Mouse (Mus musculus) ES-E14 (cell line): Measurements from ENCODE around the gene Zfp865. TPM values are rescaled to one million over a fixed set of nuclear protein-coding genes. Genes with fewer than 3 reads are reported as not detected.

Source experiments
- DNase-seq: peaks from one replicate; pipeline ENCODE4 v3.0.0-alpha.2; 2013; ENCODE audit warnings: low read depth, low spot score
- H3K27ac ChIP-seq: 2 replicates; pipeline ENCODE4 v1.5.1; 2012; ENCODE audit warnings: low read depth, mild to moderate bottlenecking, low read length, moderate library complexity, mixed read lengths; ENCODE audit not compliant: poor library complexity, insufficient read depth, severe bottlenecking
- H3K36me3 ChIP-seq: 2 replicates; pipeline ENCODE4 v1.6.1; 2012; ENCODE audit warnings: mild to moderate bottlenecking, low read length, moderate library complexity, mixed read lengths; ENCODE audit not compliant: control insufficient read depth, poor library complexity, insufficient read depth, severe bottlenecking
- H3K4me1 ChIP-seq, 2 experiments: fragments of 150-350 bp in 1 of 2; sonication (generic) in 1 of 2; 2 replicates each; pipeline ENCODE4 v1.6.1; 2012; ENCODE audit warnings: low read length in 2 of 2, mild to moderate bottlenecking in 1 of 2, mixed read lengths in 1 of 2; ENCODE audit not compliant: control insufficient read depth in 2 of 2, insufficient read depth in 2 of 2, poor library complexity in 1 of 2
- H3K4me3 ChIP-seq, 2 experiments: fragments of 150-350 bp in 1 of 2; sonication (generic) in 1 of 2; 2 replicates each; pipeline ENCODE4 v1.5.1; 2012; ENCODE audit warnings: low read length in 2 of 2, low read depth in 1 of 2, mild to moderate bottlenecking in 1 of 2, mixed read lengths in 1 of 2; ENCODE audit not compliant: insufficient read depth in 1 of 2, poor library complexity in 1 of 2, severe bottlenecking in 1 of 2
- H3K9ac ChIP-seq: 2 replicates; pipeline ENCODE4 v1.6.1; 2012; ENCODE audit warnings: low read depth, mild to moderate bottlenecking, low read length, mixed read lengths; ENCODE audit not compliant: poor library complexity, insufficient read depth, severe bottlenecking
- H3K9me3 ChIP-seq: fragments of 150-350 bp; sonication (generic); 2 replicates; pipeline ENCODE4 v1.6.1; 2012; ENCODE audit warnings: low read depth, mild to moderate bottlenecking, low read length; ENCODE audit not compliant: control insufficient read depth, insufficient read depth
- CHD2 ChIP-seq: IDR thresholded peaks from 2 replicates; pipeline ENCODE4 v1.6.1; 2014; ENCODE audit warnings: mild to moderate bottlenecking, low read depth, low read length, inconsistent platforms
- HCFC1 ChIP-seq: IDR thresholded peaks from 2 replicates; pipeline ENCODE4 v1.6.1; 2012; ENCODE audit warnings: low read length, inconsistent platforms, borderline replicate concordance; ENCODE audit not compliant: insufficient read depth
- MAFK ChIP-seq: IDR thresholded peaks from 2 replicates; pipeline ENCODE4 v1.6.1; 2014; ENCODE audit warnings: mild to moderate bottlenecking, low read depth, low read length, inconsistent platforms; ENCODE audit not compliant: insufficient read depth
- ZC3H11A ChIP-seq: IDR thresholded peaks from 2 replicates; pipeline ENCODE4 v1.6.1; 2012; ENCODE audit warnings: low read depth, mild to moderate bottlenecking, inconsistent platforms, low read length, borderline replicate concordance
- ZNF384 ChIP-seq: IDR thresholded peaks from 2 replicates; pipeline ENCODE4 v1.6.1; 2012; ENCODE audit warnings: low read depth, low read length, inconsistent platforms
- in situ Hi-C, 2 experiments: fragments of 600-800 bp; cut with MboI; formaldehyde crosslinking; loops; one replicate each; pipeline ENCODE4 v1.15.1; 2025; ENCODE audit warnings: low sequenced_read_pairs in 2 of 2, inconsistent platforms in 1 of 2; ENCODE audit not compliant: unreplicated experiment in 2 of 2
- total RNA-seq: library from RNA; depleted of rRNA; stranded (reverse); fragments of 300-350 nt; gene quantifications from 2 replicates; pipeline ENCODE4 v1.2.3, GENCODE M21; 2012

Gene Zfp865
- total RNA-seq, 1 experiment, result 12.9 TPM

DNA sequence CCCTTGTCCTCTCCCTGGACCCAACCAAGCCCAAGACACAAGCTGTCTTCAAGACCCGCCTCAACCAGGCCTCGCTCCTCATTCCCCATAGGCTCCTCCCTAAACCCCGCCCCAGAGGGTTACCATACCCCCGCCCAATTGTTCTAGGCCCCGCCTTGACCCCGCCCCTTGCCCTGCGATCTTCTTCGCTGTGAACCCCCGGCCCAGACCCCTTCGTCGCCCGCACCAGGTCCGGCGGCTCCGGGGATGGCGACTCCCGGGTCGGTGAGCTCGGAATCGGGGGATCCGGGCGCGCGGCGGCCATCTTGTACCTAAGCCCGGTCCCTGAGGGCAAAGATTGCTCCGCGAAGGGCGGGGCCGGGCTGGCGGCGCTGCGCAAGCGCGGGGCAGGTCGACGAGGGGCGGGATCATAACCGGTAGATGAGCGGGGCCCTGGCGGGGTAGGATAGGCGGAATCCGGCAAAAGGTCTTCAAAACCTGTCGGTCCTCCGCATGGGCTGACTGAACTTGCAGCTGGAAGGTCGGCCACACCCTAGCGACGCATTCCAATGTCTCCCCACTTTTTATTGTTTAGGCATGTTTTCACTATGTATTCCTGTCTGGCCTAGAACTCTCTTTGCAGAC is 18.0 kb downstream of the Zfp865 start, which contains the start of gene Zfp784:
TSS of gene Zfp784 (minus strand) at position 338 of the 624 bp plus-strand sequence.
- H3K27ac ChIP-seq, result peak within 1 kb of the TSS; percentile 81
- DNase-seq, result peak; percentile 88
- no peaks in the 10 kb centered on the region for H3K36me3 ChIP-seq
- H3K9me3 ChIP-seq, result no peaks in the 10 kb centered on the region
- peaks cover 0 to 2% of the 10 kb centered on the region in 2 experiments; a peak in 1 of 4 replicates for H3K4me1 ChIP-seq
- in situ Hi-C loops, result no loop called here
- TF ChIP-seq HCFC1, result no peak
- TF ChIP-seq ZC3H11A, result no peak
- TF ChIP-seq ZNF384, result no peak
- no peak for TF ChIP-seq CHD2
- TF ChIP-seq MAFK, result no peak
- H3K9ac ChIP-seq, result peak within 1 kb of the TSS; percentile 91
- H3K4me3 ChIP-seq, result peak within 1 kb of the TSS; percentile 89 to 94

DNA sequence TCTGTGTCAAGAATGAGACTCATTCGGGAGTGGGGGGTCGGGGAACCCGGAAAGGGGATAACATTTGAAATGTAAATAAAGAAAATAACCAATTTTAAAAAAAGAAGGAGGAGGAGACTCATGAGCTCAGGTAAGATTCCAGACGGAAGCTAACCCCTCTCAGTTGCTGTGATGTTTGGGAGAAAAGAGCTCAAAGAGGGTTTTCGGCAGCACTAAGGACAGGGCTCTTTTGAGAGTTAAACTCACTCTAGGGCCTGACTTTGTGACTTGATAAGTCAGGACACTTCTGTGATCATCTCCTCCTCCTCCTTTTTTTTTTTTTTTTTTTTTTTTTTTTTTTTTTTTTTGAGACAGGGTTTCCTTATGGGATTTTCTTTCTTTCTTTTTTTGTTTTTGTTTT is 18.8 kb downstream of the Zfp865 start:
- TF ChIP-seq CHD2, result no peak
- DNase-seq, result no peak
- no peak overlapping the region for H3K9ac ChIP-seq
- no peaks in the 10 kb centered on the region for H3K36me3 ChIP-seq
- H3K4me3 ChIP-seq, result peak overlapping the region; percentile 89 to 94; a peak in 3 of 4 replicates
- no peak overlapping the region for H3K27ac ChIP-seq
- H3K9me3 ChIP-seq, result no peaks in the 10 kb centered on the region
- in situ Hi-C loops, result no loop called here
- peaks cover 0 to 2% of the 10 kb centered on the region in 2 experiments; a peak in 1 of 4 replicates for H3K4me1 ChIP-seq

DNA sequence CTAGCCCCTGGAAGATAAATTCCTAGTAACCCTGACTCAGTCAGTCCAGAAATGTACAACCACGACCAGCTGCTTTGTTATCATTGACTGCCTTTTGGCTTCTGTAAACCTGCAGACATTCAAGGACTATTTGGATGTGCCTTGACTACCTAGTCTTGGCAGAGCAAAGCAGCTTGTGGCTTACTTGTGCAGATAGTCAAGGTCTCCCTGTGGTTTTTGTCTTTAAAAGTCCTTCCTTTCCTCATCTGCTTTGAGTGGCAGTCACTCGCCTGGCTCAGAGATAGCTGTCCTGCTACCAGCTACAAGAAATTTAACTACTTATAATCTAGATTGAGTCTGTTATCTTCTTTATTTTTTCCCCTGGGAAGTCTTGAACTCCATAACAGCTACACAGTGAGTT is 24.8 kb downstream of the Zfp865 start:
- TF ChIP-seq MAFK (no peak), ZNF384 (no peak), HCFC1 (no peak), CHD2 (no peak), ZC3H11A (no peak)
- Histone ChIP-seq H3K36me3 (no peaks in the 10 kb centered on the region), H3K4me1 (no peaks in the 10 kb centered on the region), H3K27ac (no peak overlapping the region), H3K9me3 (no peaks in the 10 kb centered on the region), H3K9ac (no peak overlapping the region), H3K4me3 (no peak overlapping the region)
- DNase-seq, result no peak
- in situ Hi-C loops, result no loop called here

DNA sequence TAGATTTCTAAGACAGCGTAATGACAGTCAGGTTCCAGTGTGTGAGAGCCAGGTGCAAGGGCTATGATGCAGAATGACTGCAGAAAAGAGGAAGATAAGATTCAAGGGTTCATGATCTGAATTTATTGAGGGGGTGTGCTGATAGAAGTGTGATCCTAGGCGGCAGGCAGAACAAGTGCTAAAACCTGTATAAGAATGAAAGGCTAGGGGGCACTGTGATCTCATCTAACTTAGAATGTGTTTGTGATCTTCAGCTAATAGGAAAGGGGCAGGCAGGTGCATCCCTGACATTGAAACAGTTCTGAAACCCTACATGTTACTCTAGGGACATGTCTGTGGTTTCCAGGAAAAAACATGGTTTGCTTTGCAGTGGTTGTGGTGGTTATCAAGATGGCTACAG is 25.9 kb downstream of the Zfp865 start:
- Histone ChIP-seq H3K36me3 (no peaks in the 10 kb centered on the region), H3K27ac (no peak overlapping the region), H3K4me1 (peaks cover 2 to 3% of the 10 kb centered on the region in 2 experiments; a peak in 1 of 4 replicates), H3K9ac (no peak overlapping the region), H3K9me3 (no peaks in the 10 kb centered on the region), H3K4me3 (no peak overlapping the region)
- in situ Hi-C loops, result no loop called here
- TF ChIP-seq ZNF384 (no peak), MAFK (no peak), HCFC1 (no peak), CHD2 (no peak), ZC3H11A (no peak)
- no peak for DNase-seq

DNA sequence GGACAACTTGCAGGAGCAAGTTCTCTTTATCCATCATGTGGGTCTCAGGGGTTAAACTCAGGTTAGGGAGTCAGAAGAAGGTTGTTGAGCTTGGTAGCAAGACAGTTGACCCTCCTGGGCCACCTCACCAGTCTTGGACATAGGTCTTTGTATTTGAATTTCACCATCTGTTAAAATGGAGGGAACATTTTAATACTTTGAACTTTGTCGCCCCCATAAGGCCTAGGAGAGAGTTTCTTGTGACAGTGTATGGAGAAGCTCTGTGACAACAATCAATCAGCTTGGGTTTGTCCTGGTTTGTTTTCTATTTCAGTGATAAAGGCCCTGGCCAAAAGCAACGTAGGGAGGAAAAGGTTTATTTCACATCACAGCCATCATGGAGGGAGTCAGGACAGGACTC is 27.1 kb downstream of the Zfp865 start:
- H3K9me3 ChIP-seq, result no peaks in the 10 kb centered on the region
- H3K36me3 ChIP-seq, result no peaks in the 10 kb centered on the region
- no peak overlapping the region for H3K9ac ChIP-seq
- H3K4me1 ChIP-seq, result peaks cover 2 to 3% of the 10 kb centered on the region in 2 experiments; a peak in 1 of 4 replicates
- in situ Hi-C loops, result no loop called here
- no peak for DNase-seq
- TF ChIP-seq HCFC1 (no peak), CHD2 (no peak), ZC3H11A (no peak), ZNF384 (no peak), MAFK (no peak)
- no peak overlapping the region for H3K4me3 ChIP-seq
- H3K27ac ChIP-seq, result no peak overlapping the region
